8 mouse cellular contexts compared by ENCODE assay signal in the genomic region with DNA sequence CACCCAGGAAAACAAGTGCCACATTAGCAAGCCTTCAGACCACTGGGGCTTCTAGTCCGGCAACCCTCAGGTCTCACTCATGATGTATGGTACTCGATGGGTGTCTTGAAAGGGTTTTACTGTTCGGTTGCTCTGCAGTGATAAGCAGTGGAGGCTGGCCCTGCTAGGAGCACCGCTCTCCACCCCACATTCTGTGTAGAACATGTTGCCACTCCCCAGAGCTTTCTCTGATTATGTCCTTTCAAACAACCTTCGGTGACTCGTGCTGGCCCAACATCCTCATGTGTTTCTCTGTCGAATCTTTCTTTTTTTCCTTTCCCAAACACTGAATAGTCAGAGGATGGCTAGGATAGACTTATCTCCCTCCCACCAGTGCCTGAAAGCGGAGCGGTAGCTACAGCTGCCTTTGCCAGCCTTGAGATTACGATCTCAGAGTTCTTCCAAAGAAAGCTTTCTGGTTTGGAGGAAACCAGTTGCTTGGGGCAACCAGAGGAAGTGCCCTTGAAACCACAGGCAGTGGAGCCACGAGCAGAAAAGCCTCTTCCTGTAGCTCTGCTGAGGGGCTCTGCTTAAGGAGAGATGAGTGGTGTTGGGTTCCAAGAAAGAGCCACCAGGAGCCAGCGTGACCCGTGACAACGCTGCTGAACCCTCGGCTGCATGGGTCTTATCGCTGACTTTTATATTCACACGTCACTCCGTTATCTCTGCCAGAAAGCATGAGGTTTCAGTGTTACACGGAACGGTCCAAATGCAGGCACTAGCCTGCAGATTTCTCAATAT.
DNase-seq lines count a peak whose midpoint lies in the region; ATAC-seq and TF ChIP-seq lines count a peak whose summit lies in the region.

No protein-coding gene starts in this region.

- 77% methylated on average over 20 of the region's 20 CpGs for WGBS in stomach, embryonic 14.5 days
- WGBS in stomach, postnatal 0 days: 60% methylated on average over 20 of the region's 20 CpGs

- 0 out of 2 replicates have a peak, but pooled peaks cover 6% of the 10 kb centered on the region for H3K4me1 ChIP-seq in stomach, embryonic 14.5 days (ENCODE audit: control insufficient read depth, insufficient read depth, low read length)
- H3K4me1 ChIP-seq in stomach, postnatal 0 days (replicated peaks; ENCODE audit: control insufficient read depth, insufficient read depth): no peaks in the 10 kb centered on the region

- no peaks in the 10 kb centered on the region for H3K27me3 ChIP-seq in stomach, embryonic 14.5 days (ENCODE audit: control insufficient read depth, insufficient read depth, low read length)
- no peaks in the 10 kb centered on the region for H3K27me3 ChIP-seq in stomach, postnatal 0 days (ENCODE audit: control insufficient read depth, insufficient read depth, low read length)

- no peak overlapping the region for H3K4me2 ChIP-seq in stomach, embryonic 14.5 days (replicated peaks; ENCODE audit: low read depth, low read length)
- no peak overlapping the region for H3K4me2 ChIP-seq in stomach, postnatal 0 days (replicated peaks; ENCODE audit: low read depth)

- no peak for TF ChIP-seq CTCF in stomach, postnatal 0 days (IDR thresholded peaks at IDR 0.05; ENCODE audit: low read depth)

- DNase-seq in adrenal gland, adult (ENCODE audit: inconsistent age in 2 of 2, low spot score in 1 of 2): peak; percentile 55 to 87
- no peak for DNase-seq in adrenal gland, postnatal 4 days (ENCODE audit: low spot score in 2 of 2)
- no peak for DNase-seq in stomach, postnatal 0 days (ENCODE audit: low spot score)
- DNase-seq in liver: peak; percentile 63
- peak; percentile 87 for DNase-seq in thymus, postnatal 0 days (ENCODE audit: low spot score)
- DNase-seq in cerebellum, adult 9-11 months: no peak
- no peak for DNase-seq in layer of hippocampus, adult 9-10 months (ENCODE audit: low spot score)

- H3K4me3 ChIP-seq in stomach, embryonic 14.5 days (ENCODE audit: low read depth, low read length): no peak overlapping the region
- H3K4me3 ChIP-seq in stomach, postnatal 0 days (ENCODE audit: low read depth, low read length): no peak overlapping the region

- no peak overlapping the region for H3K9ac ChIP-seq in stomach, embryonic 14.5 days (replicated peaks; ENCODE audit: low read depth, low read length)
- no peak overlapping the region for H3K9ac ChIP-seq in stomach, postnatal 0 days (ENCODE audit: low read length)

- peak; percentile 18; the same call in 1 of the 2 replicates for ATAC-seq in stomach, embryonic 14.5 days (ENCODE audit: insufficient number of reproducible peaks, insufficient read depth, low FRiP score, low read depth)
- no peak for ATAC-seq in stomach, postnatal 0 days (ENCODE audit: low FRiP score, low TSS enrichment)

- H3K36me3 ChIP-seq in stomach, embryonic 14.5 days (ENCODE audit: control insufficient read depth, insufficient read depth, low read length): no peaks in the 10 kb centered on the region
- H3K36me3 ChIP-seq in stomach, postnatal 0 days (ENCODE audit: control insufficient read depth, insufficient read depth, low read length): no peaks in the 10 kb centered on the region

- H3K27ac ChIP-seq in stomach, embryonic 14.5 days (ENCODE audit: low read length): no peak overlapping the region
- no peak overlapping the region for H3K27ac ChIP-seq in stomach, postnatal 0 days (replicated peaks)

- no peaks in the 10 kb centered on the region for H3K9me3 ChIP-seq in stomach, embryonic 14.5 days (ENCODE audit: control insufficient read depth, low read depth, low read length)
- no peaks in the 10 kb centered on the region for H3K9me3 ChIP-seq in stomach, postnatal 0 days (ENCODE audit: control insufficient read depth, low read length)

- no peak for TF ChIP-seq EP300 in stomach, postnatal 0 days (optimal IDR thresholded peaks at IDR 0.05)

Comparison
In these comparisons a context has a peak if more than half of its experiments do, and no peak if none do; other contexts are left out.
1. DNase-seq: peak in adrenal gland, adult (2 of 2), liver (single experiment) and thymus, postnatal 0 days (single experiment); none in adrenal gland, postnatal 4 days (0 of 2), stomach, postnatal 0 days (single experiment), cerebellum, adult 9-11 months (single experiment) and layer of hippocampus, adult 9-10 months (single experiment).